Mouse (Mus musculus) cerebellum, adult (tissue): ENCODE measurements around the gene Fgfr2.
"Not testable (repeated sequence)": the region's sequence is repeated elsewhere in the genome, so short reads cannot be mapped to it uniquely, and the experiment has no call there.

Source experiments
- ATAC-seq: cut with Nextera tagmentation; 2 replicates; pipeline ENCODE4 v1.9.2; 2017; ENCODE audit warnings: mild to moderate bottlenecking, moderate library complexity, mixed read lengths; ENCODE audit not compliant: insufficient number of reproducible peaks, low FRiP score, low TSS enrichment

Fgfr2 gene

GRCm38 (mm10) chr7:131187047-131187446 lies 1936.1 kb downstream of the Fgfr2 start:
- ATAC-seq, result no peak

GRCm38 (mm10) chr7:131184339-131184738 lies 1938.8 kb downstream of the Fgfr2 start:
- ATAC-seq, result no peak

- ATAC-seq, result no peak
Measured at GRCm38 (mm10) chr7:131182685-131183084, 1940.5 kb downstream of the Fgfr2 start.

GRCm38 (mm10) chr7:131174121-131174520 lies 1949.0 kb downstream of the Fgfr2 start, which contains the start of gene 5430419D17Rik:
TSS of gene 5430419D17Rik (plus strand) at chr7:131174402.
- no peak for ATAC-seq

- ATAC-seq, result no peak
Measured at GRCm38 (mm10) chr7:131169099-131169498, 1954.1 kb downstream of the Fgfr2 start.

- ATAC-seq, result no peak
Measured at GRCm38 (mm10) chr7:131167771-131168170, 1955.4 kb downstream of the Fgfr2 start.

- no peak for ATAC-seq
Measured at GRCm38 (mm10) chr7:131162251-131162650, 1960.9 kb downstream of the Fgfr2 start.

- no peak for ATAC-seq
Measured at GRCm38 (mm10) chr7:131153044-131153443, 1970.1 kb downstream of the Fgfr2 start.

GRCm38 (mm10) chr7:131150179-131150578 lies 1973.0 kb downstream of the Fgfr2 start:
- ATAC-seq, result no peak

GRCm38 (mm10) chr7:131146214-131146613 lies 1976.9 kb downstream of the Fgfr2 start, which contains the start of gene 4933402N03Rik:
TSS of gene 4933402N03Rik (minus strand) at chr7:131146314.
- no peak for ATAC-seq

GRCm38 (mm10) chr7:131133181-131133580 lies 1990.0 kb downstream of the Fgfr2 start:
- no peak for ATAC-seq

GRCm38 (mm10) chr7:131130021-131130420 lies 1993.1 kb downstream of the Fgfr2 start:
- ATAC-seq, result no peak

GRCm38 (mm10) chr7:131122210-131122807 lies 2000.8 kb downstream of the Fgfr2 start:
- no peak for ATAC-seq

- ATAC-seq, result peak; percentile 82
Measured at GRCm38 (mm10) chr7:131114434-131114833, 2008.7 kb downstream of the Fgfr2 start.

- ATAC-seq, result no peak
Measured at GRCm38 (mm10) chr7:131113676-131114075, 2009.5 kb downstream of the Fgfr2 start.

GRCm38 (mm10) chr7:131112486-131112885 lies 2010.7 kb downstream of the Fgfr2 start:
- ATAC-seq, result no peak

- not testable (repeated sequence) for ATAC-seq
Measured at GRCm38 (mm10) chr7:131082403-131082802, 2040.7 kb downstream of the Fgfr2 start.

GRCm38 (mm10) chr7:131075956-131076355 lies 2047.2 kb downstream of the Fgfr2 start:
- no peak for ATAC-seq

GRCm38 (mm10) chr7:131074098-131074497 lies 2049.1 kb downstream of the Fgfr2 start:
- ATAC-seq, result not testable (repeated sequence)

GRCm38 (mm10) chr7:131073476-131073875 lies 2049.7 kb downstream of the Fgfr2 start:
- ATAC-seq, result not testable (repeated sequence)

GRCm38 (mm10) chr7:131068191-131068590 lies 2055.0 kb downstream of the Fgfr2 start:
- ATAC-seq, result not testable (repeated sequence)

GRCm38 (mm10) chr7:131062541-131062940 lies 2060.6 kb downstream of the Fgfr2 start:
- no peak for ATAC-seq
